Mouse (Mus musculus) c-Kit-positive CD71-negative TER-119-negative erythroid progenitor cells, embryonic 14.5 days (primary cell): ENCODE results near the gene Akr1a1.
"Not testable (repeated sequence)": the region's sequence is repeated elsewhere in the genome, so short reads cannot be mapped to it uniquely, and the experiment has no call there.

ENCODE experiments used
- DNase-seq: peaks from one replicate; pipeline ENCODE4 v3.0.0-alpha.2; 2013; ENCODE audit warnings: low read depth

The Akr1a1 gene

DNA sequence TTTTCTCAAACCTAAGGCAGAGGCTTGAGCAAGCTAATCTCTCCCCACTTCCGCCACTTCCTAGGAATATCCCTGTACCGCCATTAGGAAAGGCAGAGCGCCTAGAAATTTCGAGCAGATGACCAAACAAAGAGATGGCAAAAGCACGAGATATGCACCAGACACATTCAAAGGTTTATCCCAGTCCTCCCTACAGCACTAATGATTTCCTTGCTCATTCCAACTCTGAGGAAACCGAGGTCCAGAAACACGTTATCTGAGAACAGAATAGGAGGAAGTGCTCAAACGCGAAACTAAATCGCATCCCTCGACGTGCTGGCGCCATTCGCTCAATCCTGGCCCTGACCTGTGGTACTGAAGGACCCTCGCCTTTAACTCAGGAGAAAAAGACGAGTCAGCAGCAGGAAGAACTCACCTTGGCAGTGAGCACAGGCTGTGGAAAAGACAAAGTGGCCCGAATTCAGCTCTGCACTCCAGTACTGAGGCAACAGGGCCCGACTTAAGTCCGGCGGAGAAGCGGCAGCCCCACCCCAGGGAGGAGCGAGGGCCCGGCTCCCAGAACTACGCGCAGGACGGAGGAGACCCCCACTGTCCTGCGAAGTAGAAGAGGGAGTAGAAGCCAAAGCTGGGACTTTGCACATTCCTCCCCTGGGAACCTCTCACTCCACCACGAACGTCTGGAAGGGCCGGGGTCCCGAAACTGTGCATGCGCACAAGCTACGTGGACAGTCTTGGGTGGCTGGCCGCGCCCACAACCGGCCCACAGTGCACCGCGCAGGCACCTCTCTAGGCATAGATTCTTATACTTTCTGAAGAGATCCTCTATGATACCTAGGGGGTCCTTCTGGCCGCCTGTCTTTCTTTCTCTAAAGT is at the start of gene Akr1a1:
TSS of gene Akr1a1 (minus strand) at position 757 of the 873 bp plus-strand sequence.
- DNase-seq = peak; percentile 79

DNA sequence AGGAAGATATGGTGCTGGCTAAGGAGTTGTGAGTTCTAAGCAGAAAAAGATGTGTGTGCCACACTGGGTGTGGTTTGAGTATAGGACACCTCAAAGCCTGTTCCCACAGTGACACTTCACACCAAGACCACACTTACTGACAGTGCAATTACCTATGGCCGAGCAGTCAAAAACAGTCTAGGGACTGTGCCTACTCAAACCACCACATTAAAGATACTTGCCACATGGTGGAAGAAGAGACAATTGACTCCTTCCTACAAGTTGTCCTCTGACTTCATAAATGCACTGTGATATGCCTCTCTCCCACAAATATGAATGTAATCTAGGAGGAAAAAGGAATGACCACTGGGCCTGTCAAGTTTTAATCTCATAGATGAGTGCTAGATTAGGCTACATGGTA is 49.5 kb upstream of the Akr1a1 start:
- no peak for DNase-seq

GRCm38 (mm10) chr4:116698693-116699342 is 47.3 kb upstream of the Akr1a1 start:
- DNase-seq = no peak

DNA sequence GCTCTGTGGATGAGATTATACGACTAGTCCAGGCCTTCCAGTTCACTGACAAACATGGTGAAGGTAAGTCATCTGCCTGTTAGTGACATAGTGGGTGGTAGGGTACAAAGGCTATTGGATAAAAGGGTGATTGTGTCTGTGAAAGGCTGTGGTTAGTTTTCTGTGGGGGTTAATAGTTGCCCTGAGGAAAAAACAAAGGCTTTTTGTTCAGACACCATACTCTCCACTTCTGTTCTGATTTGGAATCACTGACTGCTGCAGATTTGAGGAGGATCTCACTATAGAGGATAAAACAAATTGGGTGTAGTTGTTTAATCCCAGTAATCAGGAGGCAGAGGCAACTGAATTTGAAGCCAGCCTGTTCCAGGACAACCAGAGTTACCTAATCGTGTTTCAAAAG is 42.3 kb upstream of the Akr1a1 start:
- no peak for DNase-seq

- no peak for DNase-seq
Measured at GRCm38 (mm10) chr4:116692146-116692545, 40.7 kb upstream of the Akr1a1 start.

DNA sequence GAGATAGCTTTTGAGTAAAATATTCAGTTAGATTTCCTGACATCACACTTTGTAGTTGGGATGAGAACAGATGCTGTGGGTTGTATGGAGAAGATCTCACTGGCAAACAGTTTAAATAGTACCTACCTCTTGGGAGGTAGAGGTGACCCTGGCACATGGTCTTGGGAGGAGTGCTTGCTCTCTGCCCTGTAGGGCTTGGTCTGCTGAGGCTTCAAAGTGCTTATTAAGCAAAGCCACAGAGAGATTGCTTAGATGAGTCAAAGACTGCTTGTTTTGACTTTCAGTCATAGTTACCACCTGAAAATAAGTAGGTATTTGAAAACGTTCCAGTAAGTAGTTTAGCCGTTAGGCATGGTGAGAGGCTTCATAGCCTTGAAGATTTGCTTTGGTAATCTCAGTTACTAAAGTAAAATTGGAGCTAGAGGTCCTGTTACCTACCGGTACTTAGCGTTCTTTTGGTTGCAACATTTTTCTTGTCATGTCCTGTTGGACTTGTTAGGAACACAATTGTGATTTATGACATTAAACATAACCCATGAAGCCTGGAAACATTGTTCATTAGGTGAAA is 37.9 kb upstream of the Akr1a1 start:
- no peak for DNase-seq

DNA sequence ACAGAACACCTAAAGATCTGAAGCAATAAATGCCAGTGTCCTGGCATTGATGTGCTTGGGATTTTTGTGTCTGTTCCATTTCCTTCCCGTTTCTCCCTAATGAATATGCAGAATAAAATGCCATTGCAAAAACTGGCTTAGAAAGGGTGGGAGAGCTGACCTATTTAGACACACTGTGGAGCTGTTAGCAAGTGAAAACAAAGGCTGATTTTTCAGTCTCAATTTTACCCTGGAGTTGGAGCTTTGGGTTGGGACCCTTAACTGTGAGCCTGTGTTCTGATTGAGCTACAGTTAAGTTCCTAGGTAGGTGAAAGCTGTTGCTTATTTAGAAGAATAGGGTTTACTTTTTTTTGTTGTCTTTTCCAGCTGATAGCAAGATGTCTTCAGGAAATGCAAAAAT is 35.6 kb upstream of the Akr1a1 start:
- DNase-seq = no peak

- DNase-seq = peak; percentile 89
Measured at GRCm38 (mm10) chr4:116685402-116686061, 34.1 kb upstream of the Akr1a1 start, which contains the start of gene Prdx1. TSS of gene Prdx1 (plus strand) at chr4:116685544.

GRCm38 (mm10) chr4:116684665-116685064 is 33.2 kb upstream of the Akr1a1 start:
- DNase-seq = no peak

DNA sequence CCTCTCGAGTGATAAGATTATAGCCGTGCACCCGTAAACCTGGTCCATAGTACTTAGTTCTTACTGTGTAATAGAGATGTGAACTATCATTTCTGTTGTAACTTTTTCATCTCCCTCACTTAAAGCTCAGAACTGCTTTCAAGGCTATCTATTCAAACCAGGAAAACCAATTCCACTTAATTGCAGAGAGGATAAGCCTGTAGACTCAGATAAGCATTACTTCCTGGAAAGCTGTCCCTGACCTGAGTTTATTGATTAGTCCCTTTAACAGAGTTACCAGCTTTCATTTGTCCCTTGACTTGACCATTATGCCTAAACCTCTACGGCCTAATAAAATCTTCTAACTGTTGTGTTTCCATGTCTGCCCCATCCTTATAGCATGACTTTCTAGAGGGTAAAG is 32.5 kb upstream of the Akr1a1 start:
- no peak for DNase-seq

DNA sequence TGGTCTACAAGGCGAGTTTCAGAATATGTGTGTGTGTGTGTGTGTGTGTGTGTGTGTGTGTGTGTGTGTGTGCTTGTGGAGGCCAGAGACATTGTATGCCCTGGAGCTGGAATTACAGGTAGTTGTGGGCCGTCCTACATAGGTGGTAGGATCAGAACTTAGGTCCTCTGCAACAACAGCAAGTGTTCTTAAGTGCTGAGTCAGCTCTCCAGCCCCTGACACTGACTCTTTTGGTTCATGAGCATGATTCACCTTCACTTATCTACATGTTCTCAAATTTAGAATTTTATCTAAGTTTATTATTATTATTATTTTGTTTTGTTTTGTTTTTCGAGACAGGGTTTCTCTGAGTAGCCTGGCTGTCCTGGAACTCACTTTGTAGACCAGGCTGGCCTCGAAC is 29.0 kb upstream of the Akr1a1 start:
- not testable (repeated sequence) for DNase-seq

DNA sequence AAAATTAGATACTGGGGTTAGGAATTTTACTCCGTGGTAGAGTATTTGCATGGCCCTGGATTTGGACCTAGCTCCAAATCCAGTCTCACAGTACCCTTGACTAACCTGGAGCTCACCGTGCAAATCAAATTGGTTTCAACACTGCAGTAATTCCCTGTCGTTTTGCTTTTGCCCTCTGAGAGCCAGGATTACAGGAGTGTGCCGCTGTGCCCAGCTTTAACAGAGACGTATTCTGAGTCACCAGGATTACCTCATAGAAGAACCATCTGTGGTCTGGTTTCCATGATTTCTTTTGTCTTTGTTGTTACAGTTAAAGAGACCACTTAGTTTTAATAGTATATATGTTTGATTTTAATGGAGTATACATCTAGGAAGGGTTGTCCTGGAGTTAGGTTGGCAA is 27.7 kb upstream of the Akr1a1 start:
- DNase-seq = no peak

- no peak for DNase-seq
Measured at GRCm38 (mm10) chr4:116677808-116678207, 26.3 kb upstream of the Akr1a1 start.

- no peak for DNase-seq
Measured at GRCm38 (mm10) chr4:116676027-116676426, 24.5 kb upstream of the Akr1a1 start.

GRCm38 (mm10) chr4:116674761-116675160 is 23.3 kb upstream of the Akr1a1 start:
- not testable (repeated sequence) for DNase-seq

DNA sequence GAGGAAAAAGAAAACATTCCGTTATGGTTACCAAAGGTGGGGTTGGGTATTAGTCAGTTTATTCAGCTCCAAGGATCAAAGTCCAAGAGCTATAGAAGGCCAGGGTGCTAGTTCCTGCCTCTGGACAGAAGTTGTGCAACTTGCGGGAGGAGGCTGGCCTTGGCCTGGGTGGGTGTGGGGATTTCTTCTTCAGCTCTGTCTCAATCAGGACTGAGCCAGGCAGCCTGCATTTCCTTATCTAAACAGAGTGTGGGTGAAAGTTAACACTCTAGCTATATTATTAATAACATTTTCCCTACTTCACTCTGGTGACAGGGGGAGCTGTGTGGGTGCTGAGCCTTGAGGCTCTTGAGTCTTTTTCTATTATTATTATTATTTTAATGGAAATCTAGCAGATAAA is 21.3 kb upstream of the Akr1a1 start:
- no peak for DNase-seq

- DNase-seq = no peak
Measured at GRCm38 (mm10) chr4:116669291-116669690, 17.8 kb upstream of the Akr1a1 start.

- no peak for DNase-seq
Measured at GRCm38 (mm10) chr4:116668145-116668544, 16.7 kb upstream of the Akr1a1 start.

GRCm38 (mm10) chr4:116666625-116667024 is 15.1 kb upstream of the Akr1a1 start:
- no peak for DNase-seq

GRCm38 (mm10) chr4:116661998-116662397 is 10.5 kb upstream of the Akr1a1 start:
- no peak for DNase-seq

DNA sequence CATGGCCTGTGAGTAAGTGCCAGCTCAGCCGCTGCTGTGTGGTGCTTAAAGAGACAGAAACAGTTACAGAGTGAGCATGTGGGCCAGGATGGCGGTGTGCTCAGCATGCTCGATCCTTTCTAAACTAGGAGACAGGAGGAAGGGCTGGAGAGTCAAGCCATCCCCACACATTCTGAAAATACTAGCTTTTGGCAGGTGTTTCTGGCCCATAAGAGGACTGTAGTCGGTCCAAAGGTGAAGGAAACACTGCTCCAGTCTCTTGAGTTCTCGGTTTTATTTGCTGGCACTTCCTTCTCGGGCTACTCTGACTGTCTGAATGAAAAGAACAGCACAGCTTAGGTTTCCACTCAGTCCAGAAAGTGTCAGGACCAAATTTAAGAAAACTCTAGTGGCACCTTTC is 9.3 kb upstream of the Akr1a1 start:
- DNase-seq = no peak

GRCm38 (mm10) chr4:116659916-116660315 is 8.4 kb upstream of the Akr1a1 start:
- DNase-seq = not testable (repeated sequence)
